ENCODE assay signal across 9 mouse cellular contexts in genomic region chr1:172456001-172456677, GRCm38 (mm10). TPM values are rescaled to one million over a fixed set of nuclear protein-coding genes. Genes with fewer than 3 reads are reported as not detected.
DNase-seq lines count a peak whose midpoint lies in the region; ATAC-seq and TF ChIP-seq lines count a peak whose summit lies in the region.
"Had no signal": no experiment of that assay in that cellular context is flagged by ENCODE, and none has a peak within 500 bp of the region (broad histone marks: within the 10 kb centered on the region; RNA-seq: fewer than 3 reads in every experiment).

No protein-coding gene starts in this region.

- no peak overlapping the region for H3K27ac ChIP-seq in intestine, embryonic 15.5 days
- no peak overlapping the region for H3K27ac ChIP-seq in intestine, postnatal 0 days (ENCODE audit: low read depth, low read length)
- H3K27ac ChIP-seq in ES-E14 (ENCODE audit: insufficient read depth, low read depth, low read length, poor library complexity, severe bottlenecking) (peak overlapping the region; percentile 17; the same call in 1 of the 2 replicates), macrophage (peak overlapping the region; percentile 93)
- H3K27ac ChIP-seq in hindbrain, embryonic 16.5 days (ENCODE audit: low read depth, low read length), result no peak overlapping the region
- H3K27ac ChIP-seq: hindbrain, embryonic 15.5 days had no signal

- H3K4me2 ChIP-seq in intestine, embryonic 15.5 days (replicated peaks), result no peak overlapping the region
- no peak overlapping the region for H3K4me2 ChIP-seq in intestine, postnatal 0 days (replicated peaks; ENCODE audit: low read depth)
- H3K4me2 ChIP-seq in hindbrain, embryonic 16.5 days (ENCODE audit: low read length), result no peak overlapping the region
- H3K4me2 ChIP-seq: hindbrain, embryonic 15.5 days had no signal

- H3K4me3 ChIP-seq in intestine, embryonic 15.5 days (replicated peaks), result no peak overlapping the region
- no peak overlapping the region for H3K4me3 ChIP-seq in intestine, postnatal 0 days (ENCODE audit: low read depth, low read length)
- H3K4me3 ChIP-seq in ES-E14 (ENCODE audit: insufficient read depth in 1 of 2, low read depth in 1 of 2, low read length in 2 of 2, poor library complexity in 1 of 2, severe bottlenecking in 1 of 2), result 0 out of 4 replicates have a peak overlapping the region, but pooled peaks of 1 of the 2 experiments have one; percentile 32
- H3K4me3 ChIP-seq in macrophage (ENCODE audit: inconsistent target), result no peak overlapping the region
- H3K4me3 ChIP-seq in hindbrain, embryonic 16.5 days (ENCODE audit: low read length), result no peak overlapping the region
- H3K4me3 ChIP-seq: hindbrain, embryonic 15.5 days had no signal

- no peaks in the 10 kb centered on the region for H3K27me3 ChIP-seq in intestine, embryonic 15.5 days (replicated peaks)
- H3K27me3 ChIP-seq in intestine, postnatal 0 days (replicated peaks; ENCODE audit: control insufficient read depth, insufficient read depth, low read length), result no peaks in the 10 kb centered on the region
- H3K27me3 ChIP-seq in hindbrain, embryonic 16.5 days (replicated peaks; ENCODE audit: control insufficient read depth, insufficient read depth, low read length), result no peaks in the 10 kb centered on the region
- H3K27me3 ChIP-seq: hindbrain, embryonic 15.5 days had no signal

- H3K9ac ChIP-seq in intestine, embryonic 15.5 days, result no peak overlapping the region
- no peak overlapping the region for H3K9ac ChIP-seq in intestine, postnatal 0 days (ENCODE audit: low read depth, low read length)
- no peak overlapping the region; the same call in 1 of the 2 replicates for H3K9ac ChIP-seq in ES-E14 (ENCODE audit: insufficient read depth, low read depth, low read length, poor library complexity, severe bottlenecking)
- no peak overlapping the region for H3K9ac ChIP-seq in hindbrain, embryonic 16.5 days (ENCODE audit: low read depth, low read length)
- H3K9ac ChIP-seq: hindbrain, embryonic 15.5 days had no signal

- 71% methylated on average over 7 of the region's 7 CpGs for WGBS in intestine, embryonic 15.5 days
- WGBS in intestine, postnatal 0 days, result 62% methylated on average over 7 of the region's 7 CpGs
- 18% methylated on average over 7 of the region's 7 CpGs for WGBS in macrophage (ENCODE audit: missing documents)
- 66% methylated on average over 7 of the region's 7 CpGs for WGBS in hindbrain, embryonic 16.5 days

- H3K9me3 ChIP-seq in intestine, embryonic 15.5 days, result no peaks in the 10 kb centered on the region
- H3K9me3 ChIP-seq in intestine, postnatal 0 days (ENCODE audit: control insufficient read depth), result no peaks in the 10 kb centered on the region
- H3K9me3 ChIP-seq in ES-E14 (ENCODE audit: control insufficient read depth, insufficient read depth, low read depth, low read length), result no peaks in the 10 kb centered on the region
- H3K9me3 ChIP-seq in hindbrain, embryonic 16.5 days (ENCODE audit: control insufficient read depth, low read length), result no peaks in the 10 kb centered on the region
- H3K9me3 ChIP-seq: hindbrain, embryonic 15.5 days had no signal

- in situ Hi-C loops in ES-E14 (cut with MboI; ENCODE audit: low sequenced_read_pairs in 2 of 2, unreplicated experiment in 2 of 2), result no loop called here

- no peaks in the 10 kb centered on the region for H3K79me2 ChIP-seq in macrophage (ENCODE audit: inconsistent target)

- no peak for TF ChIP-seq CTCF in intestine, postnatal 0 days (IDR thresholded peaks at IDR 0.05; ENCODE audit: low read depth)

- H3K36me3 ChIP-seq in intestine, embryonic 15.5 days, result no peaks in the 10 kb centered on the region
- no peaks in the 10 kb centered on the region for H3K36me3 ChIP-seq in intestine, postnatal 0 days (ENCODE audit: control insufficient read depth, insufficient read depth)
- H3K36me3 ChIP-seq in ES-E14 (ENCODE audit: control insufficient read depth, insufficient read depth, low read length, poor library complexity, severe bottlenecking) (no peaks in the 10 kb centered on the region), macrophage (ENCODE audit: inconsistent target) (no peaks in the 10 kb centered on the region)
- no peaks in the 10 kb centered on the region for H3K36me3 ChIP-seq in hindbrain, embryonic 16.5 days (ENCODE audit: control insufficient read depth, insufficient read depth, low read length)
- H3K36me3 ChIP-seq: hindbrain, embryonic 15.5 days had no signal

- ATAC-seq in intestine, embryonic 15.5 days, result 0 out of 2 replicates have a peak, but pooled peaks have one; percentile 13
- no peak for ATAC-seq in intestine, postnatal 0 days
- ATAC-seq in hindbrain, embryonic 16.5 days, result no peak

- H3K4me1 ChIP-seq in intestine, embryonic 15.5 days (replicated peaks), result peaks cover 1% of the 10 kb centered on the region; the same call in 1 of the 2 replicates
- H3K4me1 ChIP-seq in intestine, postnatal 0 days (replicated peaks; ENCODE audit: control insufficient read depth, insufficient read depth, low read length), result 0 out of 2 replicates have a peak, but pooled peaks cover 7% of the 10 kb centered on the region
- peaks cover 5 to 11% of the 10 kb centered on the region in 2 experiments for H3K4me1 ChIP-seq in ES-E14 (ENCODE audit: control insufficient read depth in 2 of 2, insufficient read depth in 2 of 2, low read length in 2 of 2, poor library complexity in 1 of 2)
- H3K4me1 ChIP-seq in hindbrain, embryonic 16.5 days (ENCODE audit: control insufficient read depth, insufficient read depth, low read depth, low read length), result no peaks in the 10 kb centered on the region
- H3K4me1 ChIP-seq: hindbrain, embryonic 15.5 days had no signal

- no peak for DNase-seq in ES-E14 (ENCODE audit: low read depth, low spot score)
- peak; percentile 57 for DNase-seq in heart, adult 8-10 months (ENCODE audit: low spot score)
- DNase-seq in frontal cortex, postnatal 25 days (ENCODE audit: low spot score in 2 of 2), result no peak
- DNase-seq in neural tube, embryonic 10.5 days (ENCODE audit: extremely low spot score, low spot score), result no peak

TF ChIP-seq in ES-E14, 5 proteins besides CTCF, POLR2A, EP300 and RAD21:
- no peak for TF ChIP-seq CHD2 (IDR thresholded peaks at IDR 0.05; ENCODE audit: low read depth, low read length)
- no peak for TF ChIP-seq ZC3H11A (IDR thresholded peaks at IDR 0.05; ENCODE audit: borderline replicate concordance, low read depth, low read length)
- TF ChIP-seq MAFK (IDR thresholded peaks at IDR 0.05; ENCODE audit: insufficient read depth, low read depth, low read length), result no peak
- no peak for TF ChIP-seq ZNF384 (IDR thresholded peaks at IDR 0.05; ENCODE audit: low read depth, low read length)
- TF ChIP-seq HCFC1 (IDR thresholded peaks at IDR 0.05; ENCODE audit: borderline replicate concordance, insufficient read depth, low read length), result no peak

RNA-seq across cellular contexts. Expression of gene Slamf9, which starts 19.0 kb away (rescaled TPM):
- polyA plus RNA-seq in intestine, embryonic 15.5 days (2015; fragmentation: Nextera tagmentation; extraction: Ambion mirVana), result 2.2 and 2.5 TPM in 2 replicates
- polyA plus RNA-seq in intestine, postnatal 0 days (2015; fragmentation: Nextera tagmentation; extraction: Ambion mirVana), result 1.8 and 2.1 TPM in 2 replicates
- total RNA-seq in ES-E14 (2012; rRNA removed), result 1.6 and 2.7 TPM in 2 replicates
- 1 to 10 TPM in 2 of 4 experiments, under 1 TPM in 2; 0.27 to 2.3 (median 1.1) TPM for total RNA-seq in heart, adult 8-10 months (2022)
- total RNA-seq in macrophage (2018; cell fraction: chromatin; rRNA removed), result 10 to 100 TPM in 13 of 26 experiments, 1 to 10 TPM in 9, under 1 TPM in 3, not detected in 1; 0.66 to 36.6 (median 11.8) TPM
- total RNA-seq in macrophage (2018; cell fraction: cytosol; rRNA removed), result 100 to 1,000 TPM in 12 of 26 experiments, 10 to 100 TPM in 2, 1 to 10 TPM in 12; 5.5 to 152 (median 54.7) TPM
- total RNA-seq in macrophage (2018; cell fraction: nucleus; rRNA removed), result 100 to 1,000 TPM in 5 of 26 experiments, 10 to 100 TPM in 10, 1 to 10 TPM in 11; 2.9 to 213 (median 40.5) TPM
- polyA plus RNA-seq in macrophage (2018), result 8.4 to 43.7 TPM (median 12.1 TPM) in 3 replicates
- 0.11 and 0.23 TPM in 2 replicates for polyA plus RNA-seq in hindbrain, embryonic 16.5 days (2015; fragmentation: Nextera tagmentation; extraction: Ambion mirVana)

RNA-seq across cellular contexts. Expression of gene Igsf9, which starts 25.4 kb away (rescaled TPM):
- 68.7 and 77.8 TPM in 2 replicates for polyA plus RNA-seq in intestine, embryonic 15.5 days (2015; fragmentation: Nextera tagmentation; extraction: Ambion mirVana)
- 73.4 and 93.7 TPM in 2 replicates for polyA plus RNA-seq in intestine, postnatal 0 days (2015; fragmentation: Nextera tagmentation; extraction: Ambion mirVana)
- total RNA-seq in ES-E14 (2012; rRNA removed), result 45.6 and 80.3 TPM in 2 replicates
- total RNA-seq in heart, adult 8-10 months (2022), result under 1 TPM; 0.12 to 0.87 (median 0.78) TPM
- total RNA-seq in macrophage (2018; cell fraction: chromatin; rRNA removed), result 10 to 100 TPM in 14 of 26 experiments, 1 to 10 TPM in 12; 3.3 to 66.1 (median 16.9) TPM
- total RNA-seq in macrophage (2018; cell fraction: cytosol; rRNA removed), result 1 to 10 TPM in 15 of 26 experiments, under 1 TPM in 11; 0.43 to 3.6 (median 1.3) TPM
- 10 to 100 TPM in 15 of 26 experiments, 1 to 10 TPM in 11; 3.2 to 47.9 (median 14.3) TPM for total RNA-seq in macrophage (2018; cell fraction: nucleus; rRNA removed)
- polyA plus RNA-seq in macrophage (2018), result 0.24 to 1.5 TPM (median 0.64 TPM) in 3 replicates
- 32.9 and 42.5 TPM in 2 replicates for polyA plus RNA-seq in hindbrain, embryonic 16.5 days (2015; fragmentation: Nextera tagmentation; extraction: Ambion mirVana)

RNA-seq across cellular contexts. Expression of gene Tagln2, which starts 43.7 kb away (rescaled TPM):
- 388 and 395 TPM in 2 replicates for polyA plus RNA-seq in intestine, embryonic 15.5 days (2015; fragmentation: Nextera tagmentation; extraction: Ambion mirVana)
- 339 and 374 TPM in 2 replicates for polyA plus RNA-seq in intestine, postnatal 0 days (2015; fragmentation: Nextera tagmentation; extraction: Ambion mirVana)
- 112 and 131 TPM in 2 replicates for total RNA-seq in ES-E14 (2012; rRNA removed)
- total RNA-seq in heart, adult 8-10 months (2022), result 10 to 100 TPM; 37.8 to 77.3 (median 50.1) TPM
- total RNA-seq in macrophage (2018; cell fraction: chromatin; rRNA removed), result 100 to 1,000 TPM in 13 of 26 experiments, 10 to 100 TPM in 13; 30.9 to 294 (median 104) TPM
- 100 to 1,000 TPM; 222 to 636 (median 285) TPM for total RNA-seq in macrophage (2018; cell fraction: cytosol; rRNA removed)
- total RNA-seq in macrophage (2018; cell fraction: nucleus; rRNA removed), result 100 to 1,000 TPM in 23 of 26 experiments, 10 to 100 TPM in 3; 72.7 to 364 (median 181) TPM
- 178 to 475 TPM (median 441 TPM) in 3 replicates for polyA plus RNA-seq in macrophage (2018)
- polyA plus RNA-seq in hindbrain, embryonic 16.5 days (2015; fragmentation: Nextera tagmentation; extraction: Ambion mirVana), result 71.7 and 84.9 TPM in 2 replicates

Comparison
In these comparisons a context has a peak if more than half of its experiments do, and no peak if none do; other contexts are left out.
1. H3K27ac ChIP-seq: peak in ES-E14 (single experiment) and macrophage (single experiment); none in intestine, embryonic 15.5 days (single experiment), intestine, postnatal 0 days (single experiment) and hindbrain, embryonic 16.5 days (single experiment).
2. RNA of gene Igsf9, which starts 25.4 kb away (polyA plus RNA-seq): 73.4 to 93.7 TPM in intestine, postnatal 0 days, 68.7 to 77.8 TPM in intestine, embryonic 15.5 days and 32.9 to 42.5 TPM in hindbrain, embryonic 16.5 days; 0.24 to 1.5 TPM in macrophage; every median in the first group is over 10 times any median in the second.